9 mouse cellular contexts compared by ENCODE assay signal in genomic region chr1:185501801-185502340, GRCm38 (mm10). TPM values are rescaled to one million over a fixed set of nuclear protein-coding genes. Genes with fewer than 3 reads are reported as not detected.
A peak's percentile ranks its signal among the peaks of the same experiment; 100 is the strongest.
DNase-seq lines count a peak whose midpoint lies in the region; ATAC-seq and TF ChIP-seq lines count a peak whose summit lies in the region.
"Had no signal": no experiment of that assay in that cellular context is flagged by ENCODE, and none has a peak within 500 bp of the region (broad histone marks: within the 10 kb centered on the region; RNA-seq: fewer than 3 reads in every experiment).

No protein-coding gene starts in this region.

- peak; percentile 72 for ATAC-seq in megakaryocyte-erythroid progenitor cell, adult 5-6 weeks (replicated peaks; ENCODE audit: low FRiP score, low TSS enrichment, poor library complexity, severe bottlenecking)

- no peak overlapping the region for H3K27ac ChIP-seq in left cerebral cortex, adult 2 months

- peak; percentile 82 for TF ChIP-seq CTCF in left cerebral cortex, adult 2 months (IDR thresholded peaks at IDR 0.05)

- intact Hi-C loops in left cerebral cortex, adult 2 months (cut with DNase I) = loop anchor here (5.0 kb wide), 2 partner anchors 65 to 85 kb away; no protein-coding TSS in a partner anchor

- H3K4me3 ChIP-seq in left cerebral cortex, adult 2 months = no peak overlapping the region

- DNase-seq in adrenal gland, postnatal 36 days = peak; percentile 5 to 35
- no peak for DNase-seq in adrenal gland, adult 18-20 months (ENCODE audit: low spot score in 2 of 2)
- peak; percentile 23 to 52 for DNase-seq in left cerebral cortex, adult 2 months (ENCODE audit: extremely low spot score in 1 of 2, low spot score in 2 of 2)
- DNase-seq in left cerebral cortex, adult 8-10 months (ENCODE audit: low spot score in 2 of 2) = no peak
- DNase-seq in c-Kit-positive CD71-negative TER-119-negative erythroid progenitor cells, embryonic 14.5 days (ENCODE audit: low read depth) = peak; percentile 52
- peak; percentile 4 for DNase-seq in induced T-regulatory cell, adult 2 months (ENCODE audit: low read depth)
- DNase-seq in spleen, postnatal 36 days (ENCODE audit: low spot score in 2 of 2) = no peak

RNA-seq across cellular contexts. Expression of gene Slc30a10, which starts 47.2 kb away (rescaled TPM):
- under 1 TPM in 1 of 2 experiments, not detected in 1; 0.03 TPM for total RNA-seq in adrenal gland, postnatal 36 days (2021)
- total RNA-seq in adrenal gland, adult 18-20 months (2021) = not detected
- total RNA-seq in left cerebral cortex, adult 2 months (2021) = 1 to 10 TPM; 7.5 to 8.3 TPM
- 1 to 10 TPM; 8.1 to 9.0 (median 8.5) TPM for total RNA-seq in left cerebral cortex, adult 8-10 months (2022)
- 0.96 and 1.1 TPM in 2 replicates for total RNA-seq in megakaryocyte-erythroid progenitor cell, adult 5-6 weeks (2014; fragmentation: Nextera tagmentation)
- 1.7 TPM in 1 of 2 replicates, not detected in the other for total RNA-seq in megakaryocyte-erythroid progenitor cell, adult 5-6 weeks (2017)
- total RNA-seq: heart, adult 18-20 months had no signal

Comparison
In these comparisons a context has a peak if more than half of its experiments do, and no peak if none do; other contexts are left out.
1. DNase-seq: peak in adrenal gland, postnatal 36 days (2 of 2), left cerebral cortex, adult 2 months (2 of 2), c-Kit-positive CD71-negative TER-119-negative erythroid progenitor cells, embryonic 14.5 days (single experiment) and induced T-regulatory cell, adult 2 months (single experiment); none in adrenal gland, adult 18-20 months (0 of 2), left cerebral cortex, adult 8-10 months (0 of 2) and spleen, postnatal 36 days (0 of 2).